Mouse (Mus musculus): ENCODE measurements at regions not wholly inside any gene's neighbourhood (a gene's known extent, or its start where the extent isn't known, plus 50 kb on each side); places are given as distances from the start of the nearest gene placed in this dataset.
"Not testable (repeated sequence)": the region's sequence is repeated elsewhere in the genome, so short reads cannot be mapped to it uniquely, and the experiment has no call there.

GRCm38 (mm10) chr6:107004406-107005120 is 204.7 kb upstream of the Crbn start:
- ATAC-seq (replicated peaks; ENCODE audit: low FRiP score, poor library complexity, severe bottlenecking) = no peak

- ATAC-seq (replicated peaks; ENCODE audit: low FRiP score, poor library complexity, severe bottlenecking) = no peak
Observed at GRCm38 (mm10) chr6:107010785-107011184, 210.9 kb upstream of the Crbn start.

GRCm38 (mm10) chr6:107012938-107013511 is 213.1 kb upstream of the Crbn start:
- no peak for ATAC-seq (replicated peaks; ENCODE audit: low FRiP score, poor library complexity, severe bottlenecking)

DNA sequence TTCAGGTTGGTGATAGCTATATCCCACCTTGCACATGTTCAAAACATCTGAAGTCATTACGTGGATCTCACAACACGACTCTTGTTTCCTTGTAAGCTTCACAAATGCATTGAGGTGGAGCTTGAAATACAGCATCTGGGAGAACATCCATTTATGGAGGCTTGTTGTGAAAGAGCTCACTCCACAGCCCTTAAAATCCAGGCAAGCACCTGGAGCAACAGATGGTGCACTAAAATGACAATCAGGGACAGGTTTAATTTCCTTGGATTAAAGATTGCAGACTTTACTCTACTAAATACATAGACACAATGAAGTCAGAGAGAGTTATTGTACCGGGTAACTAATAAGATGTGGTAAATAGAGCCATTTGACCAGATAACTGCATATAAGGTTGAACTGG is 219.2 kb upstream of the Crbn start:
- no peak for ATAC-seq (replicated peaks; ENCODE audit: low FRiP score, poor library complexity, severe bottlenecking)

GRCm38 (mm10) chr6:107045177-107045576 is 245.3 kb upstream of the Crbn start:
- no peak for ATAC-seq (replicated peaks; ENCODE audit: low FRiP score, poor library complexity, severe bottlenecking)

DNA sequence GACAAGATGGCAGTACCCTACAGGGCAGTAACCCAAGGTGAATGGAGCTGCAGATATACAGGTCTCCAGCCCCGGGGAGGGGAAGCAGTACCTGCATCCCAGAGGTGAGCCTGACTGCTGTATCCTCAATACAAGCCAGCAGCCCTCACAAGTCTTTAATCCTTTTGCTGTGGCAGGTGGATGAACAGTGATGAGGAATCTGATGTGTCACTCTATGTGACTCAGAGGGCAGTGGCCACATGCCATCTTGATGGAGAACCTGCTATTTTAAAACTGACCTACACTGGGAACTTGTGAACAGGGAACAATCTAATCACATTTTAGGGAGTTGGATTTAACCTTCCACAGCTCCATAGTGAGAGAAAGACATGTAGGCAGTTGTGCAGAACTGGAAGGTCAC is 251.7 kb upstream of the Crbn start:
- no peak for ATAC-seq (replicated peaks; ENCODE audit: low FRiP score, poor library complexity, severe bottlenecking)

DNA sequence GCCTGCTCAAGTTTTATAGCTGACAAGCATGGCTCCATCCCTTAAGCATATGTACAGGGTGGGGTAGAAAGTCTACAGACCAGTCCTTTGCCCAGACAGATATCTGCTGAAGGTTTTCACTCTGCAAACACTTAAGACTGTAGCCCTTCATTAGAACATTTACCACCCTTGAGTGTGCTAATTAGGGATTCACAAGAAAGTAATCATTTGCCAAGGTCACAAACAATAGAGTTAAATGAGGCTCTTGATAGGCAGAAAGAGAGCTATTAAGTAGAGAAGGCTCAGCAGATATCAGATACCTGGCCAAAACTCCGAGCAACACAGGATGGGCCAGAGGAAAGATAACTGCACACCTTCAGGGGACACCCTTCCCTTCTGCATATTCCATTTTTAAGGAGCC is 252.3 kb upstream of the Crbn start:
- ATAC-seq (replicated peaks; ENCODE audit: low FRiP score, poor library complexity, severe bottlenecking) = no peak

- no peak for ATAC-seq (replicated peaks; ENCODE audit: low FRiP score, poor library complexity, severe bottlenecking)
Observed at GRCm38 (mm10) chr6:107059001-107059765, 259.3 kb upstream of the Crbn start.

DNA sequence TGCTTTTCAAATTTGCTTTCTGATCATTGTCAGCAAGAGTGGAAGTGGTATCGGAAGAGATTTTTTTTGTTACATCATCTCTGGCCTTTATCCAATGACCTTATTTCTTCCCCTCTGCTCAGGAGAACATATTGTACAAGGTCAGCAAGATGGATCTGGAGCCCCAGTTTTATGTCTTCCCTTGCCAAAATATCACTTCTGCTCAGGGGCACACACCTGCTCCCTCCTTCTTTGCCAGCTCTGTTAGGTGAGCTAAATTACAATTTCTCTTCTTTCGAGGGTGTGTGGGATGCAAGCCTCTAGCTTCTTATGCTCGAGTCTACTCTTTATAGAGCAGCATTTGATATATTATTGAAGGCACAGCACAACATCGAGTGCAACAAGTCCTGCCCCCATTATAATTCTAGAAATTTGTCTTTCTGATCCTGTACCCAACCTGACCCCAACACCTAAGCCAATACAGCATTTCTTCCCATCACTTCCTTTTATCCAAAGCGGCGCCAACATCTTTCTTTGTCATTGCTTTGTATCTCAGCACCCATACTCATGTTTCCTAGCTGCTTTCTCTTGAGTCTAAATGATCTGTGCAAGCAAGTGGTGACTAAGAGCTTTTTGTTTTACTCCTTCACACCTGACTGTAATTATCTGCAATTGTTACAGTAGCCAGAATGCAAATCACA is 263.1 kb upstream of the Crbn start:
- no peak for ATAC-seq (replicated peaks; ENCODE audit: low FRiP score, poor library complexity, severe bottlenecking)

DNA sequence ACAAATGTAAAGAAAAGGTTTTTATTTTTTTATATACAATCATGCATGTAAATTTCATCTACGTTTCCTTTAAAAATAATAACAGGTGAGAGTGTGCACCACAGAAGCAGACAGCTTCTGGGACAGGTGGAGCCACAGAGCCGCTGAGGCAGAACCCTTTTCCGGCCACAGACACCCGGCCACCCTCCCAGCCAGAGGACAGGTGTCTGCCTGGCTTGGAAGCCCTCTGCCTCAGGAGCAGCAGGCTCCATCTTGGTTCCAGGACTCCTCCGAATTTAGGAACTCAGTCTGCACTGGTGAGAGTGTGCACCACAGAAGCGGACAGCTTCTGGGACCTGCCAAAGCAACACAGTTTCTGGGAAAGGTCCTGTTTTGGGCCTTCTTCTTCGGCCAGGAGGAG is 270.6 kb upstream of the Crbn start:
- ATAC-seq (replicated peaks; ENCODE audit: low FRiP score, poor library complexity, severe bottlenecking) = no peak

DNA sequence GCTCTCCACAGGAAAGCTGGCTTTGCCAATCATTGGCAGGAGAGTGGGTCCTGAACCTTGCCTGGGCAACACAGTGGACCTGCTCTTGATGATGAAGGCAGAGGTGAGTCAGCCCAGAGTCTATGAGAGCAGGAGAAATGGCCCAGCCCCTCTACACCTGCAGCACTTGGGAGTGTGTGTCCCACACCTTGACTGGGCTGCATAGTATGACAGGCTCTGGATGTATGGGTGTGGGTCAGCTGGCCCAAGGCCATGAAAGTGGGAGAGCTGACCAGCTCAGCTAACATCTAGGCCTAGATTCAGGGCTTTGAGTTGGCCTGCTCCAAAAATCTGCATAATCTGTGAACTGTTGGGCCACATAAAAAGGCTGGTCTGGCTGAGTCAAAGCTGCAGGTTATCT is 292.7 kb upstream of the Crbn start:
- no peak for ATAC-seq (replicated peaks; ENCODE audit: low FRiP score, poor library complexity, severe bottlenecking)

DNA sequence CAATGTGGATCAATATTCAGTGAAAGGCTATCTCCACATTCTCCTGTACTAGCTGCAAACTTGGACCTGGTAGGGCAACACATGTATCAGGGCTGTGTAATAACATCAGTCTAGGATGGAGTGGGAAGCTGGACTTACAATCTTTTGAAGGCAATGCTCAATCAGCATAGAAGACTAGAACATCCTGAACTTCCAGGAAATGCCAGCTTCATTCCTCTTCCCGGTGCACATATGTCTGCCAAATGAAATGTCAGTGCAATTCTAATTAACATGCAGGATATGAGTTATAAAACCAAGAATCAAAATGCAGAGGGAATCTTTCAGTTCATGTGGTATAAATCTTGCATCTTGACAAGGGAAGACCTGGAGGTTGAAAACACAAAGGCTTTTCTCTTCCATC is 328.8 kb upstream of the Crbn start:
- ATAC-seq (replicated peaks; ENCODE audit: low FRiP score, poor library complexity, severe bottlenecking) = no peak

DNA sequence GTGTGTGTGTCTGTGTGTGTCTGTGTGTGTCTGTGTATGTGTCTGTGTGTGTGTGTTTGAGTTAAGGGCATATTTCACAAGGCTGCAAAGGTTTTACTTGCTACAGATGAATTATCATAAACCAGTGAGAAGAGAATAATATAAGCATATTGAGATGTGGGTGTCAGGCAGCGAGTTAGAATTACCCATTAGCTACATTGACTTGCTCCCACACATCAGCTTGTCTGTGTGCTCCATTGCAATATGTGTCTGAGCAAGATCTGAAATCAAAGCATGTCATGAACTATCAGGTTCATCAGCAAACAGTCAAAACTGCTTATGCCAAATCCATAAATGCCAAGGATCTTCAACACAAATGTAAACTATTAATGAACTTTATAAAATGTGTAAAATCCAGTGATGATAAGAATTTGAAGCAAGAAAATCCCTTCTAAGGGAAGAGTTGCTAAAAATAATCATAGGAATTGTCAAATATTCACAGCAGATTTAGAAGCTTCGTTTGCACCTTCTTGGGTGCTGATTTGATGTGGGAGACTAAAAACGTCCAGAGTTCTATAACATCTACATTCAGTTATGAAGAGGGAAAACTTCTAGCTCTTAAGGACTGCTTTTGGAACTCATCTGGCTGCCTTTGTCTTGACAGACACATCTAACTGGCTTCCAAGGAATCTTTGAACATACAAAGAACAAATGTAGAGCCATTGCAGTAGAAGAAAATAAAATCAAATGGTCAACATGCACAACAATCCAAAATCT is 361.7 kb upstream of the Lrrn1 start:
- no peak for ATAC-seq (replicated peaks; ENCODE audit: low FRiP score, poor library complexity, severe bottlenecking)

DNA sequence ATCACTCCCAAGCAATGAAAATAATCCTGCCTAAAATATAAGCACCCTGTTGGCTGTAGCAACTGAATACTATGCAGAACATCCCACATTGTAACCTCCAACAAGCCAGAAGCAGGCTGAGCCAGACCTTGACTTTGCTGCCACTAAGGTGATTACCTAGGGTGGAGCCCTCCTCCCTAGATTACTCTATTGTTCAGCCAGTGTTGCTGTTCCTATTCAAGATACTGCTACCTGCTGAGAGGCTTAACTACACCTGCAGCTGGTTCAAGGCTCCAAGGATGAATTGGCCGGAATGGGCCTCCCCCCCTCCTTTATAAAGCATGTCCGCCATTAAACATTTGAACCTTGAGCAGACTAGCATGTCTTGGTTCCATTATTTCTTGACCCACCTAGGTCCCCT is 311.3 kb upstream of the Lrrn1 start:
- no peak for ATAC-seq (replicated peaks; ENCODE audit: low FRiP score, poor library complexity, severe bottlenecking)

GRCm38 (mm10) chr6:107218721-107219120 is 310.8 kb upstream of the Lrrn1 start:
- no peak for ATAC-seq (replicated peaks; ENCODE audit: low FRiP score, poor library complexity, severe bottlenecking)

- ATAC-seq (replicated peaks; ENCODE audit: low FRiP score, poor library complexity, severe bottlenecking) = no peak
Observed at GRCm38 (mm10) chr6:107222602-107223001, 307.0 kb upstream of the Lrrn1 start.

DNA sequence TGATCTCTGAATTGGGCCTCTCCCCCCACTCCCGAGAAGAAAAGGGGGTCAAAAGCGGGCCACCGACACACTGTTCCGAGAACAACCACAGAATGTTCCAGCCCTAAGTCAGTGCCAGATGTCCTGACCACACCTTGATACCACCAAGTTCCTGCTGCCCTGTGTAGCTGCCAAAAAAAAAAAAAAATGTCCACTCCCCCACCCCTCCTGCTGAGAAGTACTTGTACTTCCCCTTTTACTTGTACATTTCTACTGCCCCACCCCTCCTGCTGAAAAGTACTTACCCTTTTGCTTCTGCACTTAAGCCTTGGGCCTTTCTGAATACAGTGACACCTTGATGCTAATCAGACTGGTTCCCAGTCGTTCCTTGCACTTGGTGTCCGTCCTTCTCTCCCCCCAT is 299.7 kb upstream of the Lrrn1 start:
- not testable (repeated sequence) for ATAC-seq (replicated peaks; ENCODE audit: low FRiP score, poor library complexity, severe bottlenecking)

DNA sequence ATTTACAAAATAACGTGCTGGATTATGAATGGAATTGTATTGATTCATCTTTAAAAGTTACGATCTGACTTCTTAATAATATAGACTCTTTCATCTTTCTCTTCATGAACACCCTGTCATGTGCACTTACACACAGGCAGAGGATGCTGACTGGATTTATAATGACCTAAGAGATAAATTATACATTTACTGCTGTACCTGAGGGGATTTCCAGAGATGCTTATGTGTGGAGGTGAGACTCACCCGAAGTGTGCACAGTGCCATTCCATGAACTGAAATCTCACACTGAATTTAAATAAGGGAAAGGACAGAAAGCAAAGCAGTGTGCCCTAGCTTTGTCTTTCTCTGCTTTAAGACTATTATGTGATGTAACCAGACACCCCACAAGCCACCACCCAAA is 291.9 kb upstream of the Lrrn1 start:
- ATAC-seq (replicated peaks; ENCODE audit: low FRiP score, poor library complexity, severe bottlenecking) = no peak

GRCm38 (mm10) chr6:107243981-107244380 is 285.6 kb upstream of the Lrrn1 start:
- no peak for ATAC-seq (replicated peaks; ENCODE audit: low FRiP score, poor library complexity, severe bottlenecking)

DNA sequence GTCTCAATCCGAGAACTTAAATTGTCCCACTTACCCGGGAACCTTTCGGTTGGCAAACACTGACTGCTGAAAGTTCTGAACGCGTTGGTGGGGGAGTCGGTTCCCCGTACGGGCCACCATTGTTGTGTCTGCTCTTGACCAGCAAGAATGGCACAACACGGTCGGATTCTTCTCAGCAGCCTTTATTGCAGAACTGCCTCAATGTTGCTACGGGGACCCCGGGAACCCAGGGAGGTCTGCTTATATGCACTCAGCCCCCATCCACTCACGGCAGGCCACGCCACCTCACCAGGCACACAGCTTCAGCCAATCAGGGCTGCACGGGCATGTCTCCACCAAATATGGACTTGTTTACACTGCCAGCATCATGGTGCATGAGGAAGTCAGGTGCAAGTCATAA is 249.2 kb upstream of the Lrrn1 start:
- ATAC-seq (replicated peaks; ENCODE audit: low FRiP score, poor library complexity, severe bottlenecking) = no peak

Measured in erythroblast, adult 5-6 weeks (primary cell).